Mouse (Mus musculus): ENCODE data around the gene Mdga1.

Gene Mdga1

GRCm38 (mm10) chr17:29919552-29919920 is 50.4 kb downstream of the Mdga1 start:
- 80% methylated on average over 3 of the region's 3 CpGs for WGBS

GRCm38 (mm10) chr17:29918791-29919551 is 50.9 kb downstream of the Mdga1 start:
- WGBS: 74% methylated on average over 13 of the region's 13 CpGs

GRCm38 (mm10) chr17:29916968-29917367 is 52.9 kb downstream of the Mdga1 start:
- WGBS: 50% methylated on average over 3 of the region's 3 CpGs

GRCm38 (mm10) chr17:29915820-29916219 is 54.1 kb downstream of the Mdga1 start:
- 43% methylated on average over 10 of the region's 10 CpGs for WGBS

- WGBS: 94% methylated on average over 16 of the region's 16 CpGs
Observed at GRCm38 (mm10) chr17:29913301-29913965, 56.5 kb downstream of the Mdga1 start.

- WGBS: 77% methylated on average over 5 of the region's 5 CpGs
Observed at GRCm38 (mm10) chr17:29912733-29913132, 57.2 kb downstream of the Mdga1 start.

- WGBS: 97% methylated on average over 7 of the region's 7 CpGs
Observed at GRCm38 (mm10) chr17:29909031-29909430, 60.9 kb downstream of the Mdga1 start.

GRCm38 (mm10) chr17:29904694-29905093 is 65.2 kb downstream of the Mdga1 start:
- 76% methylated on average over 5 of the region's 5 CpGs for WGBS

- WGBS: 59% methylated on average over 16 of the region's 16 CpGs
Observed at GRCm38 (mm10) chr17:29902406-29903155, 67.3 kb downstream of the Mdga1 start.

- WGBS: 88% methylated on average over 5 of the region's 5 CpGs
Observed at GRCm38 (mm10) chr17:29900289-29900688, 69.6 kb downstream of the Mdga1 start.

- WGBS: 35% methylated on average over 7 of the region's 7 CpGs
Observed at GRCm38 (mm10) chr17:29896181-29897054, 73.5 kb downstream of the Mdga1 start.

- 90% methylated on average over 5 of the region's 5 CpGs for WGBS
Observed at GRCm38 (mm10) chr17:29895566-29895965, 74.3 kb downstream of the Mdga1 start.

GRCm38 (mm10) chr17:29894965-29895364 is 74.9 kb downstream of the Mdga1 start:
- WGBS: 70% methylated on average over 5 of the region's 5 CpGs

GRCm38 (mm10) chr17:29890451-29891110 is 79.3 kb downstream of the Mdga1 start:
- 53% methylated on average over 7 of the region's 7 CpGs for WGBS

- WGBS: 5% methylated on average over 67 of the region's 67 CpGs
Observed at GRCm38 (mm10) chr17:29888981-29889980, 80.6 kb downstream of the Mdga1 start.

- under 1% methylated on average over 88 of the region's 93 CpGs for WGBS
Observed at GRCm38 (mm10) chr17:29887881-29888826, 81.7 kb downstream of the Mdga1 start.

GRCm38 (mm10) chr17:29887271-29887880 is 82.5 kb downstream of the Mdga1 start:
- WGBS: under 1% methylated on average over 57 of the region's 57 CpGs

GRCm38 (mm10) chr17:29886655-29887251 is 83.1 kb downstream of the Mdga1 start:
- 5% methylated on average over 39 of the region's 39 CpGs for WGBS
